Mouse (Mus musculus): ENCODE results near the gene Ctsl. TPM values are rescaled to one million over a fixed set of nuclear protein-coding genes. Genes with fewer than 3 reads are reported as not detected.

Gene Ctsl
- polyA plus RNA-seq, 1 experiment from 2014 or later, result 125 TPM

DNA sequence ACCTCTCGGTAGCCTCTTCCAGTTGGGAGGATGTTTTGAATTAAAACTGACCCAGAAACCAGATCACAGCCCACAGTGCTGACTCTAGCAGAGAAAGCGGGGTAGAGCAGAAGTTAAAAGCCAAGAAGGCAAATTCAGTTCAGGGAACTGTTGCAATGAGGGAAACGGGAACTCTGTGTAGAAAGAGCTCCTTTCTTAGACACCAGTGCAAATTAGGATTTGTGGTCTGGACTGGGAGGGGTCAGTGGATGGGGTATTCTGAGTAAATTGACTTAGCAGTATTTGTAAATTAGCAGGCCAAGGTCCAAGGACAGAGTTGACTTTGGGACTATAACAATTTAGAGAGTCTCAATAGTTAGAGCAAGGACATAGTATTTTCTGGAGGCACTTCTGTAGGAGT, 31.3 kb upstream of the Ctsl start:
- WGBS (ENCODE audit: insufficient replicate concordance), result 22% methylated on average over 3 of the region's 3 CpGs
- peak; percentile 37 for ATAC-seq (ENCODE audit: low read depth)

DNA sequence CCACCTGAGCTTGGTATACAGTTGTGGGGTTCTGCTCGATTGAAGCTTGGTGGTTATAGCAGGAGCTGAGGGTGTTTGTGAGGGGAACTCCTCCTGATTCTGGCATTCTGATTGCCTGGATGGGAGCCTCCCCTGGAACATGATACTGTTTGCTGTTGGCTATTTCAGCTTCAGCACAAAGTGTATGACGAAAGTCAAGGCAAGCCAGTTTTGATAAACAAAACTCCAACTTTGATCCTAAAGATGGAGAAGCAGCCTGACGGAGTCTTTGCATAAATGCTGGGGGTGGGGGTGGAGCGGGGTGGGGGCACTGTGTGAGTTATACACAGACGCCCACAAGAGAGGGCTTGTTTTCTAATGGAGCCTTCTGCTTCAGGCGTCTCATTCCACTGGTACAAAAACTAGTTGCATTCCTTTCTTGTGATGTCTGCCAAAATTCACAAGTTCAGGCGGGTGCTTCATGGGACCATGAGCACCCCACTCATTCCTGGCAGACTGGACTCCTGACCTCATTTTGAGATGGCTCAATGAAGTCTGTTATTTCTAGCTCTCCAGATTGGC, 30.2 kb upstream of the Ctsl start:
- 51% methylated on average over 7 of the region's 7 CpGs for WGBS (ENCODE audit: insufficient replicate concordance)
- H3K9ac ChIP-seq, result no peak overlapping the region
- no peaks in the 10 kb centered on the region for H3K36me3 ChIP-seq
- no peak overlapping the region for H3K4me3 ChIP-seq (replicated peaks)
- H3K4me1 ChIP-seq (replicated peaks), result peaks cover 32% of the 10 kb centered on the region
- DNase-seq (no peak), ATAC-seq (ENCODE audit: low read depth) (no peak; the same call in 1 of the 2 replicates)
- peak overlapping the region; percentile 41 for H3K27ac ChIP-seq
- no peaks in the 10 kb centered on the region for H3K9me3 ChIP-seq (replicated peaks)
- no peak overlapping the region for H3K4me2 ChIP-seq
- H3K27me3 ChIP-seq, result no peaks in the 10 kb centered on the region

More for the DNA sequence above, 31.3 kb upstream of the Ctsl start:
- no peak for DNase-seq
- Histone ChIP-seq H3K36me3 (no peaks in the 10 kb centered on the region), H3K9me3 (replicated peaks) (no peaks in the 10 kb centered on the region), H3K4me1 (replicated peaks) (peaks cover 32% of the 10 kb centered on the region), H3K9ac (0 out of 2 replicates have a peak overlapping the region, but pooled peaks have one; percentile 41), H3K27me3 (no peaks in the 10 kb centered on the region), H3K4me2 (peak overlapping the region; percentile 51), H3K4me3 (replicated peaks) (no peak overlapping the region), H3K27ac (peak overlapping the region; percentile 60)

- Histone ChIP-seq H3K27ac (no peak overlapping the region), H3K9me3 (replicated peaks) (no peaks in the 10 kb centered on the region), H3K27me3 (no peaks in the 10 kb centered on the region), H3K4me3 (replicated peaks) (no peak overlapping the region), H3K9ac (no peak overlapping the region), H3K4me1 (replicated peaks) (peaks cover 32% of the 10 kb centered on the region), H3K36me3 (no peaks in the 10 kb centered on the region), H3K4me2 (no peak overlapping the region)
- 32% methylated on average over 3 of the region's 3 CpGs for WGBS (ENCODE audit: insufficient replicate concordance)
- ATAC-seq (ENCODE audit: low read depth) (no peak), DNase-seq (no peak)
Measured at GRCm38 (mm10) chr13:64399906-64400305, 29.2 kb upstream of the Ctsl start.

DNA sequence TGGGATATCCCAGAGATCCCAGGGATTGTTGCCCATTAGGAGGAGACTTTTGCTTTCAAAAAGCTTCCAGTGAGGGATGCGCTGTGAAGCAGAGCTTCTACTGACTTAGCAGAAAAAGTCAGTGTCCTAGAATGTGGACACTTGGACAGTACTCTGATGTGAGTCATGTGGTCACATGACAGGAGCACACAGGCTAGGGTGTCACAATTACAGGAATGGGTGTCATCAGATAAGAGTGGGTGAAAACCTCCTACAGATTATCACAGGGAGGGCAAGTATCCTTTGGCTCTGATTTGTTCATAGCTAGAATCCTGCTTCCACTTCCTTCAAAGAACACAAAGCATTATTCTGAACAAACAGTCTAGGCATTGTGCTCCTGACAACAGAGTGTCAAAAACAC, 27.4 kb upstream of the Ctsl start:
- H3K27me3 ChIP-seq, result no peaks in the 10 kb centered on the region
- H3K4me1 ChIP-seq (replicated peaks), result peaks cover 26% of the 10 kb centered on the region
- no peak overlapping the region for H3K9ac ChIP-seq
- no peaks in the 10 kb centered on the region for H3K9me3 ChIP-seq (replicated peaks)
- ATAC-seq (ENCODE audit: low read depth) (no peak), DNase-seq (no peak)
- 85% methylated on average over 1 of the region's 1 CpGs for WGBS (ENCODE audit: insufficient replicate concordance)
- H3K4me3 ChIP-seq (replicated peaks), result no peak overlapping the region
- no peak overlapping the region for H3K4me2 ChIP-seq
- no peak overlapping the region for H3K27ac ChIP-seq
- no peaks in the 10 kb centered on the region for H3K36me3 ChIP-seq

DNA sequence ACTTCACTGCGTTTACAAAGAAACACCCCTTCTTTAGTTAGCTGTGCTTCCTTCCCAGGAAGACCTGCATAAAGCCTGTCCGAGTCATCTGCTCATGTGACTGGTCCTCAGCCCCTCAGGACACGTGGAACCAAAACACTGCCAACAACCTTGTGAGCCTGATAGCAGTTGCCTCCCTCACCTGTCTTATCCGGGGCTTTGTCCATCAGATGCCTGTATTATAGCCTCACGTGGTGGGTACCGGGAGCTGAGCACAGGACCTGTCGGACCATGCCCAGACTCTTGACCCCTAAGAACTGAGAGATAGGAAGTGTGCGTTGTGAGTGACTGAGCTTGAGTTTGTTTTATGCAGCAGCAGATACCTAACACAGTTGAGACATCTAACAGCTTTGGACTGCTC, 26.3 kb upstream of the Ctsl start:
- H3K27me3 ChIP-seq, result no peaks in the 10 kb centered on the region
- no peak overlapping the region for H3K4me2 ChIP-seq
- no peak for ATAC-seq (ENCODE audit: low read depth)
- no peak overlapping the region for H3K9ac ChIP-seq
- no peak overlapping the region for H3K4me3 ChIP-seq (replicated peaks)
- no peaks in the 10 kb centered on the region for H3K9me3 ChIP-seq (replicated peaks)
- WGBS (ENCODE audit: insufficient replicate concordance), result 50% methylated on average over 8 of the region's 8 CpGs
- H3K27ac ChIP-seq, result no peak overlapping the region
- H3K36me3 ChIP-seq, result no peaks in the 10 kb centered on the region
- DNase-seq, result no peak
- peaks cover 16% of the 10 kb centered on the region for H3K4me1 ChIP-seq (replicated peaks)

- Histone ChIP-seq H3K36me3 (no peaks in the 10 kb centered on the region), H3K4me2 (no peak overlapping the region), H3K9me3 (replicated peaks) (no peaks in the 10 kb centered on the region), H3K9ac (no peak overlapping the region), H3K27ac (no peak overlapping the region), H3K27me3 (no peaks in the 10 kb centered on the region), H3K4me1 (replicated peaks) (no peaks in the 10 kb centered on the region), H3K4me3 (replicated peaks) (no peak overlapping the region)
- 64% methylated on average over 4 of the region's 4 CpGs for WGBS (ENCODE audit: insufficient replicate concordance)
- DNase-seq (no peak), ATAC-seq (ENCODE audit: low read depth) (no peak)
Measured at GRCm38 (mm10) chr13:64388415-64388814, 17.7 kb upstream of the Ctsl start.

GRCm38 (mm10) chr13:64386048-64386447, 15.4 kb upstream of the Ctsl start:
- no peaks in the 10 kb centered on the region for H3K27me3 ChIP-seq
- peak overlapping the region; percentile 60 for H3K27ac ChIP-seq
- H3K36me3 ChIP-seq, result no peaks in the 10 kb centered on the region
- no peak for DNase-seq
- no peak overlapping the region for H3K4me3 ChIP-seq (replicated peaks)
- H3K9me3 ChIP-seq (replicated peaks), result no peaks in the 10 kb centered on the region
- H3K9ac ChIP-seq, result no peak overlapping the region
- peak; percentile 86 for ATAC-seq (ENCODE audit: low read depth)
- no peaks in the 10 kb centered on the region for H3K4me1 ChIP-seq (replicated peaks)
- 16% methylated on average over 2 of the region's 2 CpGs for WGBS (ENCODE audit: insufficient replicate concordance)
- no peak overlapping the region for H3K4me2 ChIP-seq

- Histone ChIP-seq H3K9ac (no peak overlapping the region), H3K4me2 (no peak overlapping the region), H3K27me3 (no peaks in the 10 kb centered on the region), H3K36me3 (no peaks in the 10 kb centered on the region), H3K27ac (no peak overlapping the region), H3K4me3 (replicated peaks) (no peak overlapping the region), H3K9me3 (replicated peaks) (no peaks in the 10 kb centered on the region), H3K4me1 (replicated peaks) (no peaks in the 10 kb centered on the region)
- ATAC-seq (ENCODE audit: low read depth) (no peak), DNase-seq (no peak)
- WGBS (ENCODE audit: insufficient replicate concordance), result 63% methylated on average over 3 of the region's 3 CpGs
Measured at GRCm38 (mm10) chr13:64384937-64385336, 14.2 kb upstream of the Ctsl start.

GRCm38 (mm10) chr13:64380251-64380650, 9.6 kb upstream of the Ctsl start:
- 71% methylated on average over 2 of the region's 2 CpGs for WGBS (ENCODE audit: insufficient replicate concordance)
- H3K36me3 ChIP-seq, result no peaks in the 10 kb centered on the region
- no peak overlapping the region for H3K9ac ChIP-seq
- no peak overlapping the region for H3K4me3 ChIP-seq (replicated peaks)
- no peaks in the 10 kb centered on the region for H3K9me3 ChIP-seq (replicated peaks)
- peaks cover 1% of the 10 kb centered on the region; the same call in 1 of the 2 replicates for H3K4me1 ChIP-seq (replicated peaks)
- DNase-seq (no peak), ATAC-seq (ENCODE audit: low read depth) (no peak)
- H3K27ac ChIP-seq, result no peak overlapping the region
- H3K4me2 ChIP-seq, result no peak overlapping the region
- no peaks in the 10 kb centered on the region for H3K27me3 ChIP-seq

- no peak overlapping the region for H3K9ac ChIP-seq
- no peak overlapping the region for H3K4me2 ChIP-seq
- no peak for DNase-seq
- ATAC-seq (ENCODE audit: low read depth), result no peak
- no peaks in the 10 kb centered on the region for H3K9me3 ChIP-seq (replicated peaks)
- no peaks in the 10 kb centered on the region for H3K36me3 ChIP-seq
- peaks cover 6% of the 10 kb centered on the region; the same call in 1 of the 2 replicates for H3K4me1 ChIP-seq (replicated peaks)
- no peak overlapping the region for H3K4me3 ChIP-seq (replicated peaks)
- no peaks in the 10 kb centered on the region for H3K27me3 ChIP-seq
- 69% methylated on average over 4 of the region's 4 CpGs for WGBS (ENCODE audit: insufficient replicate concordance)
- H3K27ac ChIP-seq, result no peak overlapping the region
Measured at GRCm38 (mm10) chr13:64378601-64379000, 7.9 kb upstream of the Ctsl start.

DNA sequence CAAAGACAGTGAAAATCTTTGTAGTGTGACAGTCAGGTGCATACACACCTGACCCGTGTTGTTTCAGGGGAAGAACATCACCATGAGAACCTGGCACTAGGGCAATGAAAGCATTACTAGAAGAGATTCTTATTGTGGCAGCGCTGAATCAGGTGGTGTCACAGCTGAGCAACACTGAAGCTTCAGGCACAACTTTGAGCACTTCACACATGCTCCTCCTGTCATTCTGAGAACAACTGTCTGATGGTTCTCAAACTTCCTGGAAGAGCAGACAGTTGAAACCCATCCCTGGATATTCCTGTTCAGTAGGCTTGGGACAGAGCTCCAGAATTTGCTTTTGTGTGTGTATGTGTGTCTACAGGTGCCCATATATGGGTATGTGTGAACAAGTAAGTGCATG, 5.8 kb upstream of the Ctsl start:
- WGBS (ENCODE audit: insufficient replicate concordance), result 72% methylated on average over 2 of the region's 2 CpGs
- ATAC-seq (ENCODE audit: low read depth) (no peak), DNase-seq (no peak)
- Histone ChIP-seq H3K36me3 (no peaks in the 10 kb centered on the region), H3K27ac (no peak overlapping the region), H3K9ac (no peak overlapping the region), H3K4me3 (replicated peaks) (no peak overlapping the region), H3K9me3 (replicated peaks) (no peaks in the 10 kb centered on the region), H3K4me2 (no peak overlapping the region), H3K4me1 (replicated peaks) (peaks cover 6% of the 10 kb centered on the region; the same call in 1 of the 2 replicates), H3K27me3 (no peaks in the 10 kb centered on the region)

GRCm38 (mm10) chr13:64375160-64375559, 4.5 kb upstream of the Ctsl start:
- WGBS (ENCODE audit: insufficient replicate concordance), result 16% methylated on average over 7 of the region's 7 CpGs
- Histone ChIP-seq H3K4me1 (replicated peaks) (peaks cover 12% of the 10 kb centered on the region; the same call in 1 of the 2 replicates), H3K27me3 (no peaks in the 10 kb centered on the region), H3K9ac (no peak overlapping the region), H3K4me3 (replicated peaks) (no peak overlapping the region), H3K4me2 (no peak overlapping the region), H3K27ac (no peak overlapping the region), H3K9me3 (replicated peaks) (no peaks in the 10 kb centered on the region), H3K36me3 (no peaks in the 10 kb centered on the region)
- no peak for DNase-seq
- ATAC-seq (ENCODE audit: low read depth), result no peak

Measured in liver, embryonic 13.5 days (tissue).